Mouse (Mus musculus): ENCODE measurements around the gene Ect2. TPM values are rescaled to one million over a fixed set of nuclear protein-coding genes. Genes with fewer than 3 reads are reported as not detected.

Gene Ect2
- total and polyA plus RNA-seq, 3 experiments: 22.6 to 48.5 (median 31.5) TPM

GRCm38 (mm10) chr3:27189320-27190261 is 35.9 kb upstream of the Ect2 start:
- H3K4me1 ChIP-seq (ENCODE audit: control insufficient read depth in 1 of 2, insufficient read depth in 2 of 2, low read length in 2 of 2): peaks cover 7 to 20% of the 10 kb centered on the region in 2 experiments
- TF ChIP-seq ZKSCAN1 (IDR thresholded peaks at IDR 0.05; ENCODE audit: low read depth, low read length): no peak
- TF ChIP-seq KAT2A (conservative IDR thresholded peaks at IDR 0.05; ENCODE audit: low read depth, low read length): no peak
- no peak for TF ChIP-seq TAL1 (IDR thresholded peaks at IDR 0.05; ENCODE audit: low read length)
- peak; percentile 71 for DNase-seq (ENCODE audit: low read depth, low spot score)
- no peaks in the 10 kb centered on the region for H3K27me3 ChIP-seq (ENCODE audit: control insufficient read depth in 1 of 2, insufficient read depth in 2 of 2, low read length in 2 of 2)
- no peak overlapping the region for H3K27ac ChIP-seq (ENCODE audit: control insufficient read depth, low read depth, low read length)
- no peak overlapping the region for H3K4me3 ChIP-seq (ENCODE audit: control insufficient read depth in 1 of 2, insufficient read depth in 1 of 2, low read depth in 2 of 2, low read length in 2 of 2)
- H3K36me3 ChIP-seq (ENCODE audit: control insufficient read depth in 1 of 2, insufficient read depth in 2 of 2, low read length in 2 of 2): peaks cover 0 to 13% of the 10 kb centered on the region in 2 experiments; a peak in 2 of 4 replicates
- no peak overlapping the region for H3K9ac ChIP-seq (ENCODE audit: control insufficient read depth, low read depth, low read length, poor library complexity, severe bottlenecking)
- H3K79me2 ChIP-seq (ENCODE audit: control insufficient read depth, insufficient read depth, low read length, poor library complexity): no peaks in the 10 kb centered on the region
- H3K9me3 ChIP-seq (replicated peaks; ENCODE audit: insufficient read depth, low read length): no peaks in the 10 kb centered on the region

DNA sequence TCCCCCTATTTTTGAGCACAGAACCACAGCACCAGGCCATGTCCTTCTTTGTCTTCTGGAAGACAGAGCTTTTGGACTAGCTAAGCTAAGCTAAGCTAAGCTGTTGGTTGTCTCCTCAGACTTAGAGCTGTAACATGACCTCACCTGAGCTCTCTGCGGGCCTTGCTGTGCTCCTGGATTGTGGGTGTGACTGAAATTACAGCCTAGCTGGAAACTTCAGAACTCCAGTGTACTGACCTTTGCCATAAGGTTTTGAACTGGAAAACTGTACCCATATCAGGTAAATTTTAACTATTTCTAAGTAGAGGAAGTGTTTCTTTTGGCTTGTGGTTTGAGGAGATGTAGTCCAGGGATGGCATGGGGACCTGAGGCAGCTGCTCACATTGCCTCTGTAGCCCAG is 34.7 kb upstream of the Ect2 start:
- DNase-seq (ENCODE audit: low read depth, low spot score): no peak
- no peaks in the 10 kb centered on the region for H3K27me3 ChIP-seq (ENCODE audit: control insufficient read depth in 1 of 2, insufficient read depth in 2 of 2, low read length in 2 of 2)
- H3K4me3 ChIP-seq (ENCODE audit: control insufficient read depth in 1 of 2, insufficient read depth in 1 of 2, low read depth in 2 of 2, low read length in 2 of 2): no peak overlapping the region
- H3K36me3 ChIP-seq (ENCODE audit: control insufficient read depth in 1 of 2, insufficient read depth in 2 of 2, low read length in 2 of 2): peaks cover 0 to 6% of the 10 kb centered on the region in 2 experiments; a peak in 2 of 4 replicates
- no peak overlapping the region for H3K27ac ChIP-seq (ENCODE audit: control insufficient read depth, low read depth, low read length)
- H3K79me2 ChIP-seq (ENCODE audit: control insufficient read depth, insufficient read depth, low read length, poor library complexity): no peaks in the 10 kb centered on the region; the same call in 1 of the 2 replicates
- no peak for TF ChIP-seq USF2 (IDR thresholded peaks at IDR 0.05; ENCODE audit: borderline replicate concordance in 1 of 2, insufficient read depth in 1 of 2, low read depth in 1 of 2, low read length in 2 of 2)
- TF ChIP-seq MEF2A (IDR thresholded peaks at IDR 0.05; ENCODE audit: extremely low read depth, insufficient replicate concordance, low read depth, low read length, poor library complexity, severe bottlenecking): no peak
- TF ChIP-seq MAFK (IDR thresholded peaks at IDR 0.05; ENCODE audit: borderline replicate concordance, low read depth, low read length): no peak
- TF ChIP-seq POLR2A (IDR thresholded peaks at IDR 0.05; ENCODE audit: control insufficient read depth in 1 of 2, insufficient read depth in 1 of 2, low read depth in 1 of 2, low read length in 2 of 2, poor library complexity in 1 of 2): no peak
- no peak for TF ChIP-seq RAD21 (IDR thresholded peaks at IDR 0.05; ENCODE audit: low read depth, low read length)
- no peak for TF ChIP-seq MXI1 (IDR thresholded peaks at IDR 0.05; ENCODE audit: low read depth, low read length)
- TF ChIP-seq POLR2AphosphoS5 (IDR thresholded peaks at IDR 0.05; ENCODE audit: borderline replicate concordance, low read depth, low read length): no peak
- TF ChIP-seq CHD1 (IDR thresholded peaks at IDR 0.05; ENCODE audit: low read depth, low read length): no peak
- TF ChIP-seq ETS1 (IDR thresholded peaks at IDR 0.05; ENCODE audit: low read depth, low read length): no peak
- no peak for TF ChIP-seq GABPA (IDR thresholded peaks at IDR 0.05; ENCODE audit: low read depth, low read length)
- no peak for TF ChIP-seq MYC (IDR thresholded peaks at IDR 0.05; ENCODE audit: low read depth, low read length)
- TF ChIP-seq JUND (IDR thresholded peaks at IDR 0.05; ENCODE audit: low read depth, low read length): no peak
- no peak for TF ChIP-seq ZC3H11A (IDR thresholded peaks at IDR 0.05; ENCODE audit: low read depth, low read length)
- no peak for TF ChIP-seq NELFE (IDR thresholded peaks at IDR 0.05; ENCODE audit: low read depth, low read length)
- no peak for TF ChIP-seq TAL1 (IDR thresholded peaks at IDR 0.05; ENCODE audit: low read length)
- TF ChIP-seq ZNF384 (IDR thresholded peaks at IDR 0.05; ENCODE audit: low read depth, low read length): no peak
- no peak for TF ChIP-seq GATA1 (IDR thresholded peaks at IDR 0.05; ENCODE audit: low read depth, low read length)
- no peak overlapping the region for H3K9ac ChIP-seq (ENCODE audit: control insufficient read depth, low read depth, low read length, poor library complexity, severe bottlenecking)
- H3K4me1 ChIP-seq (ENCODE audit: control insufficient read depth in 1 of 2, insufficient read depth in 2 of 2, low read length in 2 of 2): peaks cover 0 to 14% of the 10 kb centered on the region in 2 experiments; a peak in 2 of 4 replicates
- H3K9me3 ChIP-seq (replicated peaks; ENCODE audit: insufficient read depth, low read length): no peaks in the 10 kb centered on the region

Measured in MEL (cell line).